Mouse (Mus musculus) gastrocnemius, postnatal 4 days (tissue): ENCODE data around the gene Snx18. TPM values are rescaled to one million over a fixed set of nuclear protein-coding genes. Genes with fewer than 3 reads are reported as not detected.
A peak's percentile ranks its signal among the peaks of the same experiment; 100 is the strongest.

Experiments used
- DNase-seq, 2 experiments: peaks; one replicate each; pipeline ENCODE4 v3.0.0; 2021 to 2022; ENCODE audit warnings: low spot score in 2 of 2, mixed read lengths in 2 of 2
- total RNA-seq, 2 experiments: library from RNA; stranded (reverse); gene quantifications; 2 replicates each; pipeline ENCODE4 v1.2.3; 2021

Gene Snx18
- total RNA-seq, 2 experiments from 2014 or later, result 30.7 to 36.4 TPM

- DNase-seq, result peak; percentile 36 to 64
These were observed 46.2 kb downstream of the Snx18 start for GRCm38 (mm10) chr13:113572046-113572686.

- no peak for DNase-seq
These were observed 48.8 kb downstream of the Snx18 start for GRCm38 (mm10) chr13:113569526-113569925.

GRCm38 (mm10) chr13:113566951-113567350 is 51.4 kb downstream of the Snx18 start:
- no peak for DNase-seq

GRCm38 (mm10) chr13:113566411-113566810 is 52.0 kb downstream of the Snx18 start:
- no peak for DNase-seq

- no peak for DNase-seq
These were observed 58.7 kb downstream of the Snx18 start for GRCm38 (mm10) chr13:113559646-113560045.

GRCm38 (mm10) chr13:113556538-113556937 is 61.8 kb downstream of the Snx18 start:
- DNase-seq, result no peak

- peak; percentile 24 to 59 for DNase-seq
These were observed 63.1 kb downstream of the Snx18 start for GRCm38 (mm10) chr13:113555226-113555625.

GRCm38 (mm10) chr13:113553603-113554230 is 64.6 kb downstream of the Snx18 start:
- no peak for DNase-seq

- no peak for DNase-seq
These were observed 66.0 kb downstream of the Snx18 start for GRCm38 (mm10) chr13:113552341-113552740.

GRCm38 (mm10) chr13:113550866-113551565 is 67.3 kb downstream of the Snx18 start:
- DNase-seq, result no peak

GRCm38 (mm10) chr13:113549021-113549420 is 69.3 kb downstream of the Snx18 start:
- no peak for DNase-seq

GRCm38 (mm10) chr13:113547807-113548426 is 70.4 kb downstream of the Snx18 start:
- DNase-seq, result no peak

GRCm38 (mm10) chr13:113542374-113542773 is 76.0 kb downstream of the Snx18 start:
- DNase-seq, result no peak

Other genes with a start within 250 kb of the Snx18 start
- 10 to 100 TPM; 79.4 to 87.2 TPM for gene Hspb3, start 45.1 kb upstream of the Snx18 start, total RNA-seq
- 10 to 100 TPM; 12.3 to 13.2 TPM for gene Arl15, start 175.9 kb upstream of the Snx18 start, total RNA-seq